Comparison of ENCODE assay signal across 21 mouse cellular contexts in genomic region chr14:111822047-111822730, GRCm38 (mm10).
A peak's percentile ranks its signal among the peaks of the same experiment; 100 is the strongest.
DNase-seq lines count a peak whose midpoint lies in the region; ATAC-seq and TF ChIP-seq lines count a peak whose summit lies in the region.
"Had no signal": no experiment of that assay in that cellular context is flagged by ENCODE, and none has a peak within 500 bp of the region (broad histone marks: within the 10 kb centered on the region; RNA-seq: fewer than 3 reads in every experiment).

No protein-coding gene starts in this region.

- ATAC-seq in forebrain, embryonic 15.5 days (replicated peaks): peak; percentile 46; the same call in 1 of the 2 replicates
- no peak for ATAC-seq in forebrain, embryonic 12.5 days (ENCODE audit: low FRiP score)
- ATAC-seq in heart, postnatal 0 days (ENCODE audit: insufficient read depth, low read depth): no peak
- ATAC-seq: activated CD4-positive, CD25-positive, alpha-beta regulatory T cell, adult 4 months; hindbrain, postnatal 0 days; Patski had no signal

- 0 out of 2 replicates have a peak, but pooled peaks cover 3% of the 10 kb centered on the region for H3K4me1 ChIP-seq in forebrain, embryonic 15.5 days
- H3K4me1 ChIP-seq in forebrain, embryonic 12.5 days: no peaks in the 10 kb centered on the region
- H3K4me1 ChIP-seq in heart, postnatal 0 days (ENCODE audit: control insufficient read depth, insufficient read depth): no peaks in the 10 kb centered on the region
- H3K4me1 ChIP-seq: embryonic facial prominence, embryonic 13.5 days; heart, embryonic 12.5 days; hindbrain, embryonic 12.5 days had no signal

- H3K27ac ChIP-seq in forebrain, embryonic 15.5 days (replicated peaks): peak overlapping the region; percentile 60; the same call in 1 of the 2 replicates
- H3K27ac ChIP-seq in forebrain, embryonic 12.5 days: no peak overlapping the region
- H3K27ac ChIP-seq in heart, postnatal 0 days (ENCODE audit: low read depth): no peak overlapping the region
- H3K27ac ChIP-seq: embryonic facial prominence, embryonic 13.5 days; gastrocnemius, adult 2 months; hindbrain, embryonic 12.5 days; hindbrain, postnatal 0 days had no signal

- no peak for TF ChIP-seq EP300 in heart, postnatal 0 days (IDR thresholded peaks at IDR 0.05; ENCODE audit: low read depth)

- TF ChIP-seq CTCF in heart, postnatal 0 days (IDR thresholded peaks at IDR 0.05; ENCODE audit: low read depth): no peak

- H3K9me3 ChIP-seq in forebrain, embryonic 15.5 days: no peaks in the 10 kb centered on the region
- no peaks in the 10 kb centered on the region for H3K9me3 ChIP-seq in forebrain, embryonic 12.5 days
- H3K9me3 ChIP-seq in heart, postnatal 0 days (replicated peaks; ENCODE audit: control insufficient read depth, low read length): no peaks in the 10 kb centered on the region
- H3K9me3 ChIP-seq: embryonic facial prominence, embryonic 13.5 days; heart, embryonic 12.5 days; hindbrain, embryonic 12.5 days had no signal

- DNase-seq in heart, postnatal 0 days (ENCODE audit: low spot score): peak; percentile 6
- no peak for DNase-seq in heart, postnatal 14 days
- DNase-seq in brain, adult 2 months (ENCODE audit: low read depth, low spot score): peak; percentile 65
- DNase-seq in thymus, postnatal 4 days: no peak
- DNase-seq in spleen, adult 12 weeks (ENCODE audit: low spot score): no peak
- DNase-seq: adrenal gland, postnatal 14 days; cerebellum, adult 11 months; cerebellum, adult 8-10 months; cerebellum, postnatal 25 days; gastrocnemius, adult 2 months; gastrocnemius, postnatal 25 days; heart, postnatal 4 days; kidney, adult 11 months had no signal

- H3K4me3 ChIP-seq in forebrain, embryonic 15.5 days: no peak overlapping the region
- H3K4me3 ChIP-seq in forebrain, embryonic 12.5 days (replicated peaks): no peak overlapping the region
- no peak overlapping the region for H3K4me3 ChIP-seq in heart, postnatal 0 days (ENCODE audit: low read depth, low read length)
- H3K4me3 ChIP-seq: embryonic facial prominence, embryonic 13.5 days; gastrocnemius, adult 2 months; heart, embryonic 12.5 days; hindbrain, embryonic 12.5 days had no signal

- intact Hi-C loops in heart, postnatal 14 days (cut with DNase I): no loop called here

- no peak overlapping the region for H3K9ac ChIP-seq in forebrain, embryonic 15.5 days (replicated peaks)
- no peak overlapping the region for H3K9ac ChIP-seq in forebrain, embryonic 12.5 days
- no peak overlapping the region for H3K9ac ChIP-seq in heart, postnatal 0 days (replicated peaks; ENCODE audit: low read depth, low read length)
- H3K9ac ChIP-seq: embryonic facial prominence, embryonic 13.5 days; heart, embryonic 12.5 days; hindbrain, embryonic 12.5 days had no signal

- H3K4me2 ChIP-seq in forebrain, embryonic 15.5 days (replicated peaks): no peak overlapping the region
- no peak overlapping the region for H3K4me2 ChIP-seq in forebrain, embryonic 12.5 days
- H3K4me2 ChIP-seq in heart, postnatal 0 days (ENCODE audit: low read depth, low read length): no peak overlapping the region
- H3K4me2 ChIP-seq: embryonic facial prominence, embryonic 13.5 days; heart, embryonic 12.5 days; hindbrain, embryonic 12.5 days had no signal

- no peaks in the 10 kb centered on the region for H3K27me3 ChIP-seq in forebrain, embryonic 15.5 days
- H3K27me3 ChIP-seq in forebrain, embryonic 12.5 days: no peaks in the 10 kb centered on the region
- H3K27me3 ChIP-seq in heart, postnatal 0 days (ENCODE audit: control insufficient read depth, insufficient read depth, low read length): no peaks in the 10 kb centered on the region
- H3K27me3 ChIP-seq: embryonic facial prominence, embryonic 13.5 days; heart, embryonic 12.5 days; hindbrain, embryonic 12.5 days; Patski had no signal

- H3K36me3 ChIP-seq in forebrain, embryonic 15.5 days: no peaks in the 10 kb centered on the region
- H3K36me3 ChIP-seq in forebrain, embryonic 12.5 days (replicated peaks): no peaks in the 10 kb centered on the region
- H3K36me3 ChIP-seq in heart, postnatal 0 days (replicated peaks; ENCODE audit: control insufficient read depth, insufficient read depth, low read length): no peaks in the 10 kb centered on the region
- H3K36me3 ChIP-seq: embryonic facial prominence, embryonic 13.5 days; heart, embryonic 12.5 days; hindbrain, embryonic 12.5 days had no signal

- WGBS in forebrain, embryonic 15.5 days: 57% methylated on average over 2 of the region's 2 CpGs
- 82% methylated on average over 2 of the region's 2 CpGs for WGBS in forebrain, embryonic 12.5 days
- 64% methylated on average over 2 of the region's 2 CpGs for WGBS in heart, postnatal 0 days

Comparison
In these comparisons a context has a peak if more than half of its experiments do, and no peak if none do; other contexts are left out.
1. DNase-seq: peak in heart, postnatal 0 days (single experiment) and brain, adult 2 months (single experiment); none in heart, postnatal 14 days (0 of 2), thymus, postnatal 4 days (single experiment) and spleen, adult 12 weeks (single experiment).